Mouse (Mus musculus) embryonic facial prominence, embryonic 11.5 days (tissue): ENCODE results near the gene Ascl1. TPM values are rescaled to one million over a fixed set of nuclear protein-coding genes. Genes with fewer than 3 reads are reported as not detected.

Experiments used
- ATAC-seq: fragments of 200-750 bp; cut with Nextera tagmentation; replicated peaks from 2 replicates; pipeline ENCODE4 v1.8.0; 2017; ENCODE audit warnings: low read depth; ENCODE audit not compliant: insufficient number of reproducible peaks, low FRiP score, low TSS enrichment
- DNase-seq: peaks from one replicate; pipeline ENCODE4 v3.0.0-alpha.2; 2015; ENCODE audit warnings: low spot score
- H3K27ac ChIP-seq: fragments of 300-500 bp; sonication (generic); replicated peaks from 2 replicates; pipeline ENCODE4 v1.5.1; 2014; ENCODE audit warnings: mild to moderate bottlenecking, low read depth, low read length, control low read depth
- H3K27me3 ChIP-seq: fragments of 300-500 bp; sonication (generic); 2 replicates; pipeline ENCODE4 v1.6.1; 2014; ENCODE audit warnings: mild to moderate bottlenecking, low read length, moderate library complexity, mixed read lengths; ENCODE audit not compliant: control insufficient read depth, insufficient read depth
- H3K36me3 ChIP-seq: fragments of 300-500 bp; sonication (generic); replicated peaks from 2 replicates; pipeline ENCODE4 v1.6.1; 2014; ENCODE audit warnings: low read depth, mild to moderate bottlenecking, low read length, moderate library complexity, mixed read lengths; ENCODE audit not compliant: control insufficient read depth, insufficient read depth
- H3K4me1 ChIP-seq: fragments of 300-500 bp; sonication (generic); 2 replicates; pipeline ENCODE4 v1.6.1; 2014; ENCODE audit warnings: low read length, mixed read lengths; ENCODE audit not compliant: control insufficient read depth, insufficient read depth
- H3K4me2 ChIP-seq: fragments of 300-500 bp; sonication (generic); 2 replicates; pipeline ENCODE4 v1.6.1; 2014; ENCODE audit warnings: low read depth, mild to moderate bottlenecking, control low read depth, low read length, moderate library complexity
- H3K4me3 ChIP-seq: fragments of 300-500 bp; sonication (generic); 2 replicates; pipeline ENCODE4 v1.5.1; 2014; ENCODE audit warnings: low read depth, low read length, control low read depth
- H3K9ac ChIP-seq: fragments of 300-500 bp; sonication (generic); replicated peaks from 2 replicates; pipeline ENCODE4 v1.6.1; 2014; ENCODE audit warnings: mild to moderate bottlenecking, control low read depth, low read length
- H3K9me3 ChIP-seq: fragments of 300-500 bp; sonication (generic); replicated peaks from 2 replicates; pipeline ENCODE4 v1.6.1; 2016; ENCODE audit warnings: mild to moderate bottlenecking, low read length, inconsistent platforms, mixed read lengths; ENCODE audit not compliant: control insufficient read depth
- WGBS: fragments of 180-500 bp; shearing (Covaris S2); extraction: QIAGEN DNeasy Blood & Tissue Kit; methylation state at CpG from one replicate; pipeline ENCODE4 v1.1.7; 2014; 5-methylcytosine and 5-hydroxymethylcytosine counted together
- polyA plus RNA-seq: library from polyadenylated mRNA; unstranded; fragments of >200 nt; fragmentation: Nextera tagmentation; extraction: Ambion mirVana; gene quantifications from 2 replicates; pipeline ENCODE4 v1.2.1, GENCODE M21; 2014

Ascl1 gene
- polyA plus RNA-seq, 1 experiment from 2014 or later, result 10.6 TPM

- Histone ChIP-seq H3K27ac (no peak overlapping the region), H3K9me3 (no peaks in the 10 kb centered on the region), H3K36me3 (no peaks in the 10 kb centered on the region), H3K27me3 (no peaks in the 10 kb centered on the region), H3K4me2 (no peak overlapping the region), H3K4me3 (no peak overlapping the region), H3K4me1 (no peaks in the 10 kb centered on the region), H3K9ac (no peak overlapping the region)
- DNase-seq (no peak), ATAC-seq (no peak)
- 78% methylated on average over 2 of the region's 2 CpGs for WGBS
Observed at GRCm38 (mm10) chr10:87446139-87446828, 47.2 kb downstream of the Ascl1 start.

Other genes starting within 250 kb of the Ascl1 start
- not detected in 2 replicates for gene Pah, start 28.1 kb upstream of the Ascl1 start, polyA plus RNA-seq